Mouse (Mus musculus) lung, postnatal 0 days (tissue): ENCODE data around the gene Ptger1.

Source experiments
- CTCF ChIP-seq: IDR thresholded peaks from 2 replicates; pipeline ENCODE4 v1.5.1; 2016; ENCODE audit warnings: antibody characterized with exemption, mild to moderate bottlenecking
- EP300 ChIP-seq: IDR thresholded peaks from 2 replicates; pipeline ENCODE4 v1.6.1; 2016; ENCODE audit warnings: antibody characterized with exemption, mild to moderate bottlenecking, control low read depth

- TF ChIP-seq CTCF: peak; percentile 99
- peak; percentile 51 for TF ChIP-seq EP300
These were observed 4.1 kb upstream of the Ptger1 start for GRCm38 (mm10) chr8:83662421-83662826.
